Mouse (Mus musculus): ENCODE data around the gene Rabep1.

Rabep1 gene

GRCm38 (mm10) chr11:70973947-70974346, 129.4 kb downstream of the Rabep1 start:
- DNase-seq (ENCODE audit: low read depth, low spot score), result peak; percentile 21

- DNase-seq (ENCODE audit: low read depth, low spot score), result no peak
Observed at GRCm38 (mm10) chr11:70975193-70975592, 130.6 kb downstream of the Rabep1 start.

GRCm38 (mm10) chr11:70977293-70977692, 132.7 kb downstream of the Rabep1 start:
- DNase-seq (ENCODE audit: low read depth, low spot score), result no peak

GRCm38 (mm10) chr11:70980232-70980631, 135.7 kb downstream of the Rabep1 start:
- no peak for DNase-seq (ENCODE audit: low read depth, low spot score)

- DNase-seq (ENCODE audit: low read depth, low spot score), result no peak
Observed at GRCm38 (mm10) chr11:70980751-70981510, 136.4 kb downstream of the Rabep1 start.

- DNase-seq (ENCODE audit: low read depth, low spot score), result no peak
Observed at GRCm38 (mm10) chr11:70982030-70982429, 137.5 kb downstream of the Rabep1 start.

GRCm38 (mm10) chr11:70982557-70983228, 138.1 kb downstream of the Rabep1 start, which contains the start of gene C1qbp:
Gene C1qbp, minus strand, starts transcription at chr11:70983026.
- DNase-seq (ENCODE audit: low read depth, low spot score), result peak; percentile 92

Data from CD4-positive helper T cell, adult 2 months (primary cell).